Mouse (Mus musculus) CD8-positive naive resting alpha-beta T cell, adult 2 months (primary cell): ENCODE results near the gene Cenpu.
"Not testable (repeated sequence)": the region's sequence is repeated elsewhere in the genome, so short reads cannot be mapped to it uniquely, and the experiment has no call there.

Experiments used
- DNase-seq, 2 experiments: peaks; one replicate each; pipeline ENCODE4 v3.0.0; 2022; ENCODE audit warnings: low read depth in 2 of 2, low spot score in 2 of 2

Gene Cenpu

DNA sequence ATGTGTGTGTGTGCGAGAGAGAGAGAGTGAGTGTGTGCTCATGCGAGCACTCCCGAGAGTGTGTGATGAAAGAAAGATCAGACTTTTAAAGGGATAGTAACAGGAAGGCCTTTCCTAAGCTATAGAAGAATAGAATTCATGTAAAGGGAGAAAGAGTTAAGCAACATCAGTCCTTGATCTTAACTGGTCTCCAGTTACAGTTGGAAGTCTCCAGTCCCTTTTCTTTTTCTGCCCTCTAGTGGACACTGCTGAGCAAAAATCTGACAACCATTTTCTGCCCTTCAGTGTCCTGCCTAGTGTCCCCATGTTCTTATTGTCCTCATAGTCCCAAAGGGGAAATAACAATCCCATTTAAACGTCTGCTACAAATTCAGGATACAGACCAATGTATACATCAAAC is 4.6 kb upstream of the Cenpu start:
- peak in 1 of 2 experiments; percentile 15 for DNase-seq

DNA sequence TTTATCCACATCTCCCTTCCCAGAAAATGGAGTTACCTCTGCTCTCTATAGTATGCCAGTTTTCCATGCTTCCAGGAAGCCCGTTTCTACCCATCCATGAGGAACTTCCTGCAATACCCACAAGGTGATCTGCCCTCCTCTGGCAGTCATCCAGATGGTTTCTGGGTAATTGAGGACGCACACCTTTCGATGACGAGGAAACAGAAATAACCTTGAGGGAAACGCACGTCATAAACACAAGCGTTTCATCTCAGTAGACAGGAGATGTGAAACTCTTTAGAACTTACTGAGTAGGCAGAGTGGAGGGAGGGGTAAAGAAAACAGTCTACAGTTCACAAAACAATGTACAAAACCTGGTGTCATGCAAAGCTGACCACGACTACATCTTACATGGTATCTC is 1.8 kb upstream of the Cenpu start:
- no peak for DNase-seq

DNA sequence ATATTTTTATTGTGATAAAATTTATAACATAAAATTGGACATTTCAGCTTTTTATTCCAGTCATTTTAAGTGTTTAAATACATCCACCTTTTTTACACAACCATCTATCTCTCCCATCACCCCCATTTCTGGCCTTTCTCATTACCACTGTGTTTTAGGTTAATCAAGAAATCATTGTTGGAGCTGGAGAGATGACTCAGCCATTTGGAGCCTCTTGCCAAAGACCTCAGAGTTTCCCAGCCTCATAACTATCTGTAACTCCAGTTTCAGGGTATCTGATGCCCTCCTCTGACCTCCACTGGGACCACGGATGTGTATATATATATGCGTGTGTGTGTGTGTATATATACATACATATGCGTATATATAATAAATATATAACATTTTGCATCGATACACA is 799 bp upstream of the Cenpu start:
- DNase-seq = no peak

DNA sequence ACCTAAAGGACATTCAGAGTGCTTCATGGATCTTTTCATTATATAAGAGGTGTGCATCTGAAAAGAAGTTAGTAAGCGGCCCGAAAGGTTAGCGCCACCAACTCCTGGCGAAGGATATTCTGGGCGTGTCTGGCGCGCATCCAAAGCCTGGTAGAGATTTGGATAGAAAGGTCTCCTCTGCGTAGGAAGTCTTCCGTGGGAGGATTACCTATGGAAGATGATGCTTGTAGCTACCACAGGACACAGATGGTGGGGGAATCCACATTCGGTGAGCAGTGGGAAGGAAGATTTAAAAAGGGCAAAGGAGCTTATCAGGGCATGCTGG is 575 bp downstream of the Cenpu start:
- peak in 1 of 2 experiments; percentile 2 for DNase-seq

DNA sequence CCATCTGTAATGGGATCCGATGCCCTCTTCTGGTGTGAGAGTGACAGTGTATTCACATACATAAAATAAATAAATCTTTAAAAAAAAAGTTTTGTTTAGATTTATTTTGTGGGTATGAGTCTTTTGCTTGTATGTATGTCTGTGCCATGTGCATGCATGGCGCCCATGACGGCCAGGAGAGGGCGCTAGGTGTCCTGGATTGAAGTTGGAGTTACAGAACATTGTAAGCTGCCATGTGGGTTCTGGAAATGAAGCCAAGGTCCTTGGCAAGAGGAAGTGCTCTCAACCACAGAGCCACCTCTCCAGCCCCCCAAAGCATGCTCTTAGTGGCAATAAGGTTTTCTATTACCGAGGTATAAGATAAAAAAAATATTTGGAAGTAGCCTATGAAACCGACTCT is 7.6 kb downstream of the Cenpu start:
- DNase-seq = no peak

DNA sequence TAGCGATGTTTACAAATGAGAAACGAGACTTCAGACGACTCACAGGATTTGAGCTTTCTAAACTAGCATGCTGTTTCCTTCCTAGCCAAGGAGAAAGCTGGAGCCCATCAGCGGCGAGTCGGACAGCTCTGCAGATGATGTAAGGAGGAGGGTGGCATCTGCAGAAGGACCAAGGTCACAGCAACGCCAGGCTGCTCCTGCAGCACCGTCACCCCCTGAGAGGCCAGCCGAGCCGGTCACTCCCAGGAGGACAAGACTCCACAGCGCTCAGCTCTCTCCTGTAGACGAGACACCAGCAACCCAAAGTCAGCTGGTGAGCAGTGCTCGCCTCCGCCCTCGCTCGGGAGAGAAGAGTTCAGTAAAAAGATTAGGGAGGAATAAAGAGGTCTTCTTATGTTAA is 10.5 kb downstream of the Cenpu start:
- no peak for DNase-seq

DNA sequence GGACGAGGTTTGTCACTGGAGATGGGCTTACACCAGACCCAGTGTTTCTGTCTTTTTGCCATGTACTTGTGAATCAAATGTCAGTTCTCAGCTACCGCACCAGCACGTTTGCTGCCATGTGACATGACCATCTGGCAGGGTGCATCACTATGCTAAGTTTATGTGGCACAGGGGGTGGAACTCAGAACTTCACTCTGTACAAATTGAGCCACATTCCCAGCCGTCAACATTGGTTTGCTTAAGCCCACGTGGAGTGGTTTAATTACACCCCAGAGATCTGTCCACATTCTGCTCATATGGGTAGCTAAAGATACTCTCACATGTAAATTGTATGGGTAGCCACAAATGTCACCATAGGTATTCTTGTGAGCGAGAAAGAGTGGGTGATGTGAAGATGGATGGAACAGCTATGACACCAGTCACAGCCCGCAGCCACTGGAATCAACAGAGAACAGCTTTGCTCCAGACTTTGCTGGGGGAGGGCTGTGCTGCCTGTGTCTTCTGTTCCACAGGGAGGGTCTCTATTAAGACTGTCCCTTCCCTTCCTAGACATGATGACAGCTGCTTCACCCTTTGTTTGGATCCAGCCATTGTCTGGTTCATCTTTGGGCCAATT is 15.2 kb downstream of the Cenpu start:
- no peak for DNase-seq

DNA sequence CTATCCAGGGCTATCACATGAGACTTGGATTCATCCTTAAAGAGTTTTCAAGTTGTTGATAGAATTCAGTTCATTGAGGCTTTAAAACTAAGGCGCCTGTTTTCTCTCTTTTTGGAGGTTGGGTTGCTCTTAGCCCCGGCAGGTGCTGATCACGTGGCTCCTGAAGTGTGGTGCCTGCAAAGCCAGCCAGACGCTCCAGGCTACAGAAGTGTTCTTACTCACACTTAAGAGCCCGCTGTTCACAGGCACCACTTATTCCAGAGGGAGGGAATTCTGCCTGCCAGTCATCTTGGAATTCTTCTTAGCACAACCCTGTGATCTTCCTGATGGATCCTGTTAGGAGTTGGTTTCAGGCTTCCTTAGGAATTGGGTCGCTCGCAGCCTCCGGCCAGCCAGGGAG is 16.1 kb downstream of the Cenpu start:
- DNase-seq = no peak

DNA sequence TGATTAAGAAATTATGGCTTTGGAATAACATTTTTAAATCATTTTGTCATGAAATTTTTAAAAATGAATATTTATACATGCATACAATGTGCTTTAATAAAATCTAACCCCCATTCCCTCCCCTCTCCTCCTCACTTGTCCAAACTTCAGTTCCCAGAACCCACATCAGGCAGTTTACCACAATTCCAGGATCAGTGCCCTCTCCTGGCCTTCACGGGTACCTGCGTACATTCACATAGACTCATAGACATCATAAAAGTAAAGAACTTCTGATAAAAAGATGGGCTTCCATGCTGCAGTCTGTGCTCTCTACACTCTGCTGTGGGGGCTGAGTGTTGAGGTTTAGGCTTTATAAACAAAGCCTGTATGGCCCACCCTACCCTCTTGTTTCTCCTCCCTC is 17.1 kb downstream of the Cenpu start:
- no peak for DNase-seq

DNA sequence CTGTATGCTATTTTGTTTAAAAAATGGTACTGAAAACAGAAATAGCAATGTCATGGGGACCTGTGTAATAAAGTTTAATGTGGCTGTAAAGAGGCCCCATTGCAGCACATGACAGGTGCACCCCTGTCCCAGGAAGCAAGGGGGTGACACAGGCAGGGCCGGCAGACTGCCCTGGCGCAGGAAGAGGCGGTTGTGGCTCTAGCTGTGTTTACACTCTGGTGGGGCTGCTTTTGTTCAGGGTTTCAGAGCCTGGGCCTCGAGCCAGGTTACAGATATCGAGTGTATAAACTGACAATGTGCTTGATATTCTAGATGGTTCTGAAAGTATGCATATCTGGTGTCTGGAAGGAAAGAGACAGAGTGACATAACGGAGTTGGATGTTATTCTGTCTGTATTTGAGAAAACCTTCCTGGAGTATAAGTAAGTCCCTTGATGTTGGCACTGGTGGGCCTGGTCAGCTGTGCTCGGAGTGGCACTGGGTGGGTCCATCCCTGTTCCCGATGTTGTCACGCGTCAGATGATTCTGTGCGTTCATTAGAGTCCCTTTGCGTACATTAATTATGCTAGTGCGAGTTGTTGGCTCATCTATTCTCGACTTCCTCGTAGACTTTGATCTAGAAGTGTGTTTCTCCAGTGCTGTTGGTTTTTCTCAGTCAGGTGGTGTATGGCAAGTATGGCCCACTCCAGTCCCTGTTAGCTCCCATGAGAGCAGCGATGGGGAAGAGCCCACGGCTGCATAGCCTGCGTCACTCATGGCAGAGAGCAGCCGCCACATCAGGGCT is 18.0 kb downstream of the Cenpu start:
- DNase-seq = no peak

DNA sequence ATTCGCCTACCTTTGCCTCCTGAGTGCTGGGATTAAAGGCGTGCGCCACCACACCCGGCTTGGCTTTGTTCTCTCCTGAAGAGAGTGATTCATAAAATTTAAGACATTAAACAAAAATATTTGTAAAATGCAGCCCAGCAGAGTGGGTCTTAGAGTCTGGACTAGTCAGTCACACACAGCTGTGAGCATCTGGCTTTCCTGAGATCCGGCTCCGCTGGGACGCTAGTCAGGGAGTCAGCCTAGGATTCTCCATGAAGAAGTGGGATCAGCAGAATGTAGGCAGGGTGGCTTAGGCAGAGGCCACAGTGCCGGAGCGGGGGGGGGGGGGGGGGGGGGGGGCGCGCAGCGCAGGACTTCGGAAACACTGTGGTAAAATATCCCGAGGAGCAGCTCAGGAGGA is 18.8 kb downstream of the Cenpu start:
- DNase-seq = no peak

DNA sequence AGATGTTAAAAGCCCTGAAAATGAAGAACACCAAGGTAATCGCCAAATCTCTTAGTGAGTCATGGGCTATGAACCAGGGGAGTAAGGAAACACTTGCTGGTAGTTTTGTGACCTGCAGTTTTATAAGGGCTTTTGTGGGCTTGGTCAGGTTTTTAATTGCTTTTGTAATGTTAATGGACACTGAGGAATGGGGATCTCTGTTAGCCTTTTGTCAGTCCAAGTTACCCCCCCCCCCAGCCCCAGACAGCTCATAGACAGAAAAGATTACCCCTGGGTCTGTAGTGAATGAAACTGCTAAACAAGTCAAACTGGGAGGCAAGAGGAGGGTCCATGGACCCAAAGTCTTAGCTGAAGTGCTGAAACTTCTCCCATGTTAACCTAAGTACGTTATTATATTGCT is 21.6 kb downstream of the Cenpu start:
- no peak for DNase-seq

DNA sequence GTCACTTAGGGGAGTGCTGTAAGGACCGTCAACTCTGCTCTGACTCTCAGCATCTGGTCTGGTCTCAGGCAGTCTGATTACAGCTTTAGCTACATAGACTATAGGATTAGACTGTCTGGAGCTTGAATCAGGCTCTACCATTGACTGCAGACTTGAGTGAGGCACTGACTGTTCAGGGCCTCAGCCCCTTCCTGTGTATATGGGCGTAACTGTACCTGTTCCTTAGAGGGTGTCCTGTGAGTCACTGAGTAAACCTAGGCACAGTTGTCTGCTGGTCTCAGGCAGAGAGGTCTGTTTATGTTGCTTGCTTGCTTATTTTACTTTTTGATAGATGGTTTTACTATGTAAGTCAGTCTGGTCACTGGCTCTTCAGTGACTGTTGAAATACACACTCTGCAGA is 22.1 kb downstream of the Cenpu start:
- no peak for DNase-seq

DNA sequence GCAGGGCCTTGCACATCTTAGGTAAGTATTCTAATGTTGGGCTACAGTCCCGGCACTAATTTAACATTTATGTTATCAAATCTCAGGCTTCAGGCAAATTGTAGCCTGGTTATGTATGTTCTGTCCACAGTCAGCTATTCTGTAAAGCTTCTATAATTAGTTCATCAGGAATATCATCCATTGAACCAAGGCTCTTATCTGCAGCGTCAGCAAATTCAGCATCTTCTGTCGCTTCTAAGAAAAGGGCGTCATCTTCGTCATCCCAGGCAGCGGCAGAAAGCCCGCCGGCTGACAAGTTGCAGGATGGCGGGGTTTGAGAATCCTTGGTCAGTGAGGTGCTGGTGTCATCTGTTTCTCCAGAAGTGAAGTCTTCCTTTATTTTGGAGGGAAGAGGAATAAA is 27.0 kb downstream of the Cenpu start:
- no peak for DNase-seq

DNA sequence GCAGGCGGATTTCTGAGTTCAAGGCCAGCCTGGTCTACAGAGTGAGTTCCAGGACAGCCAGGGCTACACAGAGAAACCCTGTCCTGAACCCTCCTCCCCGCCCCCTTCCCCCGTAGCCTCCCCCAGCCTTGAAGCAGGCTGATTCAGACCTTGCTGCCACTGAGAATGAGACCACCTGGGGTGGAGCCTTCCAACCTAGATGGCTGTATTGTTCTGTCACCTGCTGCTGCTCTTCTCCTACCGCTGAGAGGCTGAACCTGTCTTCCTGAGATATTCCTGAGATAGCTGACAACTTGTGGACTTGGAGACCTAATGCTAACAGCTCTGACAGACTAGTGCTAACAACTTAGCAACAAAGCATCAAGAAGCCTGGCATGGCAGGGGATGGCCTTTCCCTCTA is 32.5 kb downstream of the Cenpu start:
- not testable (repeated sequence) for DNase-seq

DNA sequence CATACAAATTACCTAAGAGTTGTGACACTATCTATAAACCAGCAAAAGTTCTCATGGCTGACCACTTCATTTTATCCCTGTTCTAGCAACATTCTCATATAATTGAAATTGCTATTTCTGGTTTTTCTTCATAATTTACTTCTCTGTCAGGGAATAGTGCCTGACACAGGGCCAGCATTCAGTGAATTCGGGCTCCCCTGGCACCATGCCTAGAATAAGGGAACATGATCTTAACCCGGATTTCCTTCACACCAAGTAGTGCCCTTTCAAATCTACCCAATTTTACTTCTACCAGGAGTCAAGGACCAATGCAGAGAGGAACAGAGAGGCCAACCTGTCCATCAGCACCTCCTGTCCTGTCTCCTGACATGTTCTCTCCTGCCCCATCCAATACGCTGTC is 33.7 kb downstream of the Cenpu start:
- no peak for DNase-seq

DNA sequence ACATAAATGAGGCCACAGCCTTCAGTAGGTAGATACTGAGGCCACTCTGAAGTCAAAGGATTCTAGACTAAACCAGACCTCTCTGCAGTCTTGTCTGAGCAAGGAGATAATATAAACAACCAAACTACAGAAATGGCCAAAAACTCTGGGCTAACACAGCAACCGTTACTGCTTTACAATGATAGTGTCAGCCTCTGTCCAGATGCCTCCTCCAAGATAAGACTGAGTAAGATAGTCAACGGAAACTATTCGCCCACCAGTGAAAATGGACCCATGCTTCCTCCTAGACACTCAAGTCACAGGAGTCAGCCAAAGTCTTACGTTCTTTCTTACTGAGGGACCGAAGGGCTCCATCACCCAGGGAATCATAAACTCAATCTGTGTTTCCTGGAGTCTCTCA is 36.1 kb downstream of the Cenpu start:
- no peak for DNase-seq

DNA sequence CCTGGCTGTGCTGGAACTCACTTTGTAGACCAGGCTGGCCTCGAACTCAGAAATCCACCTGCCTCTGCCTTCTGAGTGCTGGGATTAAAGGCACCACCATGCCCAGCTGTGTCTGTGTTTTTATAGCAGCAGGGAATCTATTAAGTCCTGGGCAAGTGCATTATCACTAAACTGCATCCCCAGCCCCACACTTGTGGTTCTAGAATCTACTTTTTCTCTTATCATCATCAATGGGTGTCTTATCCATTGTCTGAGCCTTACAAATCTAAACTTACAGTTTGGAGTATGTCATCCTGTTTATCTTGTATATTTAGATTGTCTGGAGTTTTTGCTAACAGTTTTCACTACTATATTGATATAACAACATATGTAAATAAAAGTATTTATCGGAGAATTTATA is 36.8 kb downstream of the Cenpu start:
- no peak for DNase-seq

DNA sequence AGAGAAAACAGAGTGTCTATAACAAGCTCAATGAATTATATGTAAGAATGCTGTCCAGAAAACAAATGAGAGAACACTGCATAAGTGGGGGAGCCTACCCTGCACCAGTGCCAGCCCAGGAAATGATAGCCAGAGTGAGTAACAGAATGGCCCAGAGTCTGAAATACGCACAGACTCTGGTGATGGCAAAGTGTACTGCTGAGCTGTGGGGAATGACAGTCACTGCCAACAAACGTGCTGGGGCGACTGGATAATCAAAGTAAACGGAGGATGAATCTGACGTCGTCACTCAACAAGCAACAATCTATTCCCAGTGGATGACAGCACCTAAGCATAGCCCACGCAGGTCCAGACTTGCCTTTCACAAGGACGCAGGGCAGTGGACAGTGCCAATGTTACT is 41.2 kb downstream of the Cenpu start:
- DNase-seq = no peak

DNA sequence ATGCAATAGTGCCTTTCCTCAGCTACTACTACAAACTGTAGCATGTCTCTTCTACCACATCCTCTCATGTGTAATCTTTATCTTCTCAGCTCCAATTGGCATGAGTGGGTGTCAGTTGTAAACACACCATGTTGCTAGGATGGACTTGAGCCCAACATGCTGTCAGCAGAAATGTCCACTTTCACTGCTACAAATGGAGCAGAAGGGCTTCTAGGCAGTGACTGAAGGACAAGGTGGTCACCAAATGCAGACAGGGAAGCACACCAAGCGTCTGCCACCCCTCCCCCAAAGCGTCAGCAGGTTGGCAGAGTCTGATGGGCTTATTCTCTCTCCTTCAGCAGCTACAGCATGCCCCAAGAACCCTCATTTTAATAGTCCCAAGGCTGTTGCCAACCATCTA is 41.9 kb downstream of the Cenpu start:
- no peak for DNase-seq

DNA sequence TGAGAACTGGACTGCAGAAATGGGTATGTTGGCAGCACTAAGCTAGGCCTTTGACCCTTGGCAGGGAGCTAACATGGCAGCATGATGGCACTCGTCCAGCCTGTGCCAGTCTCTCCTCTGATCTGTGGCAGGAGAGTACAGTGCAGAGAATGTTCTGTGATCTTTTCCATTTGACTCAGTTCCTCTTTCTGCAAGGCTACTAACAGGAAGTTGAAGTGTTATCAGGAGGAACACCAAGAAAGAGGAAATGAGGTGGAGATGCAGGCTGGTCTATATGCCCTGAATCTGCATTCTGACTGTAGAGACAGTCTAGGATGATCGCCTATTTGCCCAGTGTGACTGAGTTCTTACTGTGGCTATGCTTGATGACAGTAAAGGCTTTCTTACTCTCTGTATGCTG is 43.8 kb downstream of the Cenpu start:
- no peak for DNase-seq

DNA sequence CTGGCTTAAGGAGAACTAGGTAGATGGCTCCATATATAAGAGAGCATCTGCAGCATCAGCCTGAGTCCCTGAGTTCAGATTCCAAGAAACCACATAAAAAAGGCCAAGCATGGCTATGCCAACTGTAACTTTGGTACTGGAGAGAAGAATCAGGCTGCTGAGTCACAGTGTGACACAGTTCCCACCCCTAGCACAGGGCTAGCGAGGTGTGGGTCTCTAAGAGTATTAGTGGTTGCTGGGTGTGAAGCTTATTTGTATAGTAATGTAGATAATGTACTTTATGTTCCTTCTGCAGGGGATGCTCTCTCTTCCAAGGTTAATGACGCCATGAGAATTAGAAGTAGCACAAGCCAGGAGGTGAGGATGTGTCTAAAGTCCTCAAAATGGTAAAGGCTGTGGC is 44.7 kb downstream of the Cenpu start:
- no peak for DNase-seq

DNA sequence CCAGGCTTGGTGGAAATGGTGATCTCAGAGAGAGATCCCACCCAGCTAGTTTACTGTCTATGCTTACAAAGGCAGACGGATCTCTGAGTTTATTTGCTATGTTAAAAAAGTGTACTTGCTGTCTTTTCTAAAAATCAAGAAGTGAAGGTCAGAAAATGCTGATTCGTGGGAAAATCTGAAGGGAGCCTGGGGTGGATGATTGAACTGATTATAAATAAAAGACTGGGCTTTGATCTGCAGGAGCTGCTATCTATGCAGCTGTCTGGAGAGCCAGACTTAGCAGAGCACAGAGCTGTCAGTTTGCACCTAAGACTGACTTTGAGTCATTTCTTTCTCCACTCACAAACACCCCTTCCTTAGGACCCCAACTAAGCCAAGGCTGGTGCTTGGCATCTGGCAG is 45.6 kb downstream of the Cenpu start:
- no peak for DNase-seq
